Mouse (Mus musculus) stomach, embryonic 15.5 days (tissue): ENCODE data around the gene Aox2. TPM values are rescaled to one million over a fixed set of nuclear protein-coding genes. Genes with fewer than 3 reads are reported as not detected.

Source experiments
- ATAC-seq: fragments of 200-750 bp; cut with Nextera tagmentation; 2 replicates; pipeline ENCODE4 v1.8.0; 2017; ENCODE audit warnings: low read depth, moderate number of reproducible peaks, moderate TSS enrichment; ENCODE audit not compliant: insufficient read depth, low FRiP score
- H3K27ac ChIP-seq: fragments of 300-500 bp; sonication (generic); 2 replicates; pipeline ENCODE4 v1.5.1; 2015; ENCODE audit warnings: mild to moderate bottlenecking, inconsistent platforms
- H3K27me3 ChIP-seq: fragments of 300-500 bp; sonication (generic); replicated peaks from 2 replicates; pipeline ENCODE4 v1.6.1; 2015; ENCODE audit warnings: inconsistent platforms
- H3K36me3 ChIP-seq: fragments of 300-500 bp; sonication (generic); 2 replicates; pipeline ENCODE4 v1.6.1; 2015; ENCODE audit warnings: inconsistent platforms
- H3K4me1 ChIP-seq: fragments of 300-500 bp; sonication (generic); 2 replicates; pipeline ENCODE4 v1.6.1; 2015; ENCODE audit warnings: inconsistent platforms
- H3K4me2 ChIP-seq: fragments of 300-500 bp; sonication (generic); 2 replicates; pipeline ENCODE4 v1.6.1; 2015; ENCODE audit warnings: mild to moderate bottlenecking, inconsistent platforms
- H3K4me3 ChIP-seq: fragments of 300-500 bp; sonication (generic); replicated peaks from 2 replicates; pipeline ENCODE4 v1.5.1; 2015; ENCODE audit warnings: inconsistent platforms
- H3K9ac ChIP-seq: fragments of 300-500 bp; sonication (generic); 2 replicates; pipeline ENCODE4 v1.6.1; 2015; ENCODE audit warnings: inconsistent platforms
- H3K9me3 ChIP-seq: fragments of 300-500 bp; sonication (generic); 2 replicates; pipeline ENCODE4 v1.6.1; 2016; ENCODE audit warnings: inconsistent platforms
- WGBS: fragments of 180-500 bp; shearing (Covaris S2); methylation state at CpG from one replicate; pipeline ENCODE4 v1.1.7; 2015; 5-methylcytosine and 5-hydroxymethylcytosine counted together
- polyA plus RNA-seq: library from polyadenylated mRNA; unstranded; fragments of >200 nt; fragmentation: Nextera tagmentation; extraction: Ambion mirVana; gene quantifications from 2 replicates; pipeline ENCODE4 v1.2.1, GENCODE M21; 2015

Aox2 gene
- polyA plus RNA-seq, 1 experiment from 2014 or later: 0.05 TPM

DNA sequence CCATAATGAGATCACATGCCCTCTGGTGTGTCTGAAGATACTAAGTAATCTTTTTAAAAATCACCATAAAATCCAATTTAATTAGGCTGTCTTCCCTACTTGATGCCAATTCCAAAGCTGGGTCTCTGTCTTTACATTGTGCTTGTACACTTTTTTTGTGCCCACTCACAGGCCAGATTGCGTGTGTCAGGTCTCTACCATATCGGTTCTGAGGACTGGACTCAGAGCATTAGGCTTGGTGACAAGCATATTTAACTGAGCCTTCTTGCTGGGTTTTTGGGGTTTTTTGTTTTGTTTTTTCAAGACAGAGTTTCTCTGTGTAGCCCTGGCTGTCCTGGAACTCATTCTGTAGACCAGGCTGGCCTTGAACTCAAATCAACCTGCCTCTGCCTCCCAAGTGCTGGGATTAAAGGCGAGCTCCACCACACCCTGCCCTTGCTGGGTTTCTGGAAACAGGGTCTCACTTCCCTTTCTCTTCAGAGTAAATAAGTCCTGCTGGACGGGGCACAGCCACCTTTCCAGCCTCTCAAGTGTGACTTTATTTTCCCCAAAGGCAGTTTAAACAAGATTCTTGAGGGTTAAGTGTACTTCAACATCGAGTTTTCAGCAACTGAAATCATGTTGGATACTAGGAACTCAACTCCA lies 131.5 kb downstream of the Aox2 start:
- H3K4me2 ChIP-seq: no peak overlapping the region
- peaks cover 43% of the 10 kb centered on the region for H3K36me3 ChIP-seq
- no peaks in the 10 kb centered on the region for H3K27me3 ChIP-seq
- 81% methylated on average over 5 of the region's 5 CpGs for WGBS
- no peak overlapping the region for H3K4me3 ChIP-seq
- H3K4me1 ChIP-seq: no peaks in the 10 kb centered on the region
- no peaks in the 10 kb centered on the region for H3K9me3 ChIP-seq
- ATAC-seq: no peak
- H3K27ac ChIP-seq: no peak overlapping the region
- no peak overlapping the region for H3K9ac ChIP-seq

GRCm38 (mm10) chr1:58410198-58410588 lies 132.1 kb downstream of the Aox2 start:
- WGBS: 79% methylated on average over 3 of the region's 3 CpGs
- no peaks in the 10 kb centered on the region for H3K4me1 ChIP-seq
- H3K4me3 ChIP-seq: no peak overlapping the region
- no peaks in the 10 kb centered on the region for H3K27me3 ChIP-seq
- no peak overlapping the region for H3K4me2 ChIP-seq
- no peak overlapping the region for H3K9ac ChIP-seq
- H3K36me3 ChIP-seq: peaks cover 48% of the 10 kb centered on the region
- no peak for ATAC-seq
- no peaks in the 10 kb centered on the region for H3K9me3 ChIP-seq
- H3K27ac ChIP-seq: no peak overlapping the region

GRCm38 (mm10) chr1:58410776-58411175 lies 132.7 kb downstream of the Aox2 start:
- 91% methylated on average over 7 of the region's 7 CpGs for WGBS
- H3K4me1 ChIP-seq: no peaks in the 10 kb centered on the region
- no peak for ATAC-seq
- no peak overlapping the region for H3K9ac ChIP-seq
- H3K9me3 ChIP-seq: no peaks in the 10 kb centered on the region
- no peak overlapping the region for H3K4me3 ChIP-seq
- peaks cover 50% of the 10 kb centered on the region for H3K36me3 ChIP-seq
- no peaks in the 10 kb centered on the region for H3K27me3 ChIP-seq
- no peak overlapping the region for H3K4me2 ChIP-seq
- no peak overlapping the region for H3K27ac ChIP-seq

- Histone ChIP-seq H3K27me3 (no peaks in the 10 kb centered on the region), H3K4me2 (no peak overlapping the region), H3K4me1 (0 out of 2 replicates have a peak, but pooled peaks cover 2% of the 10 kb centered on the region), H3K27ac (no peak overlapping the region), H3K36me3 (peaks cover 71% of the 10 kb centered on the region), H3K9ac (no peak overlapping the region), H3K4me3 (no peak overlapping the region), H3K9me3 (no peaks in the 10 kb centered on the region)
- 19% methylated on average over 1 of the region's 1 CpGs for WGBS
- ATAC-seq: no peak
Observed at GRCm38 (mm10) chr1:58415442-58415841, 137.3 kb downstream of the Aox2 start.

- no peak overlapping the region for H3K27ac ChIP-seq
- no peak overlapping the region for H3K4me3 ChIP-seq
- no peak for ATAC-seq
- peaks cover 69% of the 10 kb centered on the region for H3K36me3 ChIP-seq
- 80% methylated on average over 2 of the region's 2 CpGs for WGBS
- H3K4me2 ChIP-seq: no peak overlapping the region
- peaks cover 5% of the 10 kb centered on the region; the same call in 1 of the 2 replicates for H3K4me1 ChIP-seq
- no peak overlapping the region for H3K9ac ChIP-seq
- H3K27me3 ChIP-seq: no peaks in the 10 kb centered on the region
- no peaks in the 10 kb centered on the region for H3K9me3 ChIP-seq
Observed at GRCm38 (mm10) chr1:58416048-58416447, 137.9 kb downstream of the Aox2 start.

- no peaks in the 10 kb centered on the region for H3K27me3 ChIP-seq
- no peak overlapping the region for H3K4me3 ChIP-seq
- H3K4me2 ChIP-seq: no peak overlapping the region
- peaks cover 43% of the 10 kb centered on the region for H3K36me3 ChIP-seq
- 82% methylated on average over 10 of the region's 10 CpGs for WGBS
- no peak overlapping the region for H3K9ac ChIP-seq
- H3K4me1 ChIP-seq: peaks cover 14% of the 10 kb centered on the region
- no peak overlapping the region for H3K27ac ChIP-seq
- ATAC-seq: no peak
- no peaks in the 10 kb centered on the region for H3K9me3 ChIP-seq
Observed at GRCm38 (mm10) chr1:58420032-58420431, 141.9 kb downstream of the Aox2 start.

GRCm38 (mm10) chr1:58420961-58421360 lies 142.8 kb downstream of the Aox2 start:
- Histone ChIP-seq H3K9ac (no peak overlapping the region), H3K4me2 (peak overlapping the region; percentile 75), H3K9me3 (no peaks in the 10 kb centered on the region), H3K27me3 (no peaks in the 10 kb centered on the region), H3K27ac (no peak overlapping the region), H3K36me3 (peaks cover 39% of the 10 kb centered on the region), H3K4me1 (peaks cover 14% of the 10 kb centered on the region), H3K4me3 (no peak overlapping the region)
- WGBS: 46% methylated on average over 7 of the region's 7 CpGs
- ATAC-seq: no peak

DNA sequence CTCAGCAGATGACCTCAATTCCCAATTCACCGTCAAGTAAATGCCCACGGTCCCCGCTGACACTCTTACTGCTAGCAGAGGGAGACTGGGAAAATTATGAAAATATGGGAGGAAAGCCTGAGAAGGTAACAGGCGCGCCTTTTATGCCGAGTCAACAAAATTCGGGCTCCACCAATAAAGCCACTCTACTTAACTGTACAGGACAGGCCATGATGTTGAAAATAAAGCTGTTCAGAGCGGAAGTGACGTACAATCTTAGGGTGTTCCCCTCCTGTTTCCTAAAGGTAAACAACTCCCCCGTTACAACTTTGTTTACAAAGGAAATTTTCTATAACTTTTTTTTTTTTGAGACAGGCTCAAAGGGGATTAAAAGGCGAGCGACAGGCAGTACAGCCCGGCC lies 144.8 kb downstream of the Aox2 start:
- H3K4me2 ChIP-seq: peak overlapping the region; percentile 75
- H3K4me1 ChIP-seq: peaks cover 14% of the 10 kb centered on the region
- peak; percentile 39; the same call in 1 of the 2 replicates for ATAC-seq
- no peaks in the 10 kb centered on the region for H3K27me3 ChIP-seq
- H3K4me3 ChIP-seq: peak overlapping the region; percentile 95
- peak overlapping the region; percentile 98 for H3K27ac ChIP-seq
- H3K36me3 ChIP-seq: peaks cover 28% of the 10 kb centered on the region
- 5% methylated on average over 13 of the region's 13 CpGs for WGBS
- peak overlapping the region; percentile 100 for H3K9ac ChIP-seq
- no peaks in the 10 kb centered on the region for H3K9me3 ChIP-seq

DNA sequence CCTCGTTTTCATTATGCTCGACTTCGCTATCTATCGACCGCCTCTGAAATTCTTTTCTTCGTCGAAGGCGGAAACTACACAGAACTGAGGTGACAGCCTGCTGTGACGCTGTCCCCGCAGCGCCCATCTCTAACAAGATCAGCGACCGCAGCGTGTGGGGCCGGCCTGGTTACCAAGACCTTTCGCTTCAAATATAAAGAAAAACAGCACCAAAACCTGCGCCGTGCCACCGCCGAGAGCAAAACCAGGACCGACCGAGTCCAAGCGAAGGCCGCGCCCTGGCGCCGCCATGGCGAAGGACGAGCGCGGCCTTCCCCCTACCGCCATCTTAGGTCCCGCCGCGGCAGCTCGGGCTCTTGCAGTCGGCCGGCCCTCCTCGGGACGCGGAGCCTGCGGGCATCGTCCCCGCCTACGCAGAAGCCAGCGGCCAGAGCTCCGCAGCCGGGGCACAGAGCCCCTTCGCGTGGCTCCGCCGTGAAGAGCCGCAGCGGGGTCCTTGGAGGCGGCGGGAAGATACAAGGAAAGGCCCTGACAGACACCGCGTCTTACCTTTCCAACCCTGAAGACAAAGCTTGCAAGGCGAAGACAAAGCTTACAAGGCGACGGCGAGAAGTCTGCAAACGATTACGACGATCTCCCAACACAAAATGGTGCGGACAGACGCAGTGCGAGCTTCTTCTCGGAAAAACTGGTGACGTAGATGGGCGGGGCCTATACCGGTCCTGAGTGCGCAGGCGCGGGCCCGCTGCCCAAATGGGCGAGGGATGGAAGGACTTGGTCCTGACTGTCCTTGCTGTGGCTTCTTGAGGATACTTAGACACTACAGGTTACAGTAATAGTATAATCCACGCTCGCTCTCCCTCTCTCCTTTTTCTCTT lies 145.5 kb downstream of the Aox2 start, which contains the start of gene Clk1:
Gene Clk1, minus strand, starts transcription at position 696 of the 878 bp plus-strand sequence.
- peaks cover 21% of the 10 kb centered on the region for H3K36me3 ChIP-seq
- H3K27me3 ChIP-seq: no peaks in the 10 kb centered on the region
- peak within 1 kb of the TSS; percentile 100 for H3K9ac ChIP-seq
- WGBS: under 1% methylated on average over 79 of the region's 79 CpGs
- peaks cover 14% of the 10 kb centered on the region for H3K4me1 ChIP-seq
- H3K4me3 ChIP-seq: peak within 1 kb of the TSS; percentile 95
- no peaks in the 10 kb centered on the region for H3K9me3 ChIP-seq
- peak within 1 kb of the TSS; percentile 98 for H3K27ac ChIP-seq
- peak; percentile 93 for ATAC-seq
- H3K4me2 ChIP-seq: peak within 1 kb of the TSS; percentile 75

- Histone ChIP-seq H3K9me3 (no peaks in the 10 kb centered on the region), H3K36me3 (peaks cover 15% of the 10 kb centered on the region; the same call in 1 of the 2 replicates), H3K27ac (no peak overlapping the region), H3K4me2 (no peak overlapping the region), H3K4me1 (peaks cover 14% of the 10 kb centered on the region), H3K27me3 (no peaks in the 10 kb centered on the region), H3K4me3 (no peak overlapping the region), H3K9ac (no peak overlapping the region)
- no peak for ATAC-seq
- 82% methylated on average over 3 of the region's 3 CpGs for WGBS
Observed at GRCm38 (mm10) chr1:58424551-58424950, 146.4 kb downstream of the Aox2 start.
